Mouse (Mus musculus): ENCODE measurements around the gene Map3k14.

- TF ChIP-seq CTCF (IDR thresholded peaks at IDR 0.05; ENCODE audit: insufficient read depth, low read depth, low read length), result no peak
- TF ChIP-seq POLR2A (IDR thresholded peaks at IDR 0.05; ENCODE audit: insufficient read depth, low read depth, low read length), result no peak
Measured at GRCm38 (mm10) chr11:103202376-103202775, 64.9 kb downstream of the Map3k14 start.

All from olfactory bulb, adult 2 months (tissue).